Mouse (Mus musculus) intestine, postnatal 0 days (tissue): ENCODE results near the gene Tex35. TPM values are rescaled to one million over a fixed set of nuclear protein-coding genes. Genes with fewer than 3 reads are reported as not detected.

Experiments
- ATAC-seq: fragments of 200-750 bp; cut with Nextera tagmentation; 2 replicates; pipeline ENCODE4 v1.8.0; 2017; ENCODE audit warnings: mild to moderate bottlenecking, moderate TSS enrichment, moderate library complexity
- H3K27ac ChIP-seq: fragments of 300-500 bp; sonication (generic); 2 replicates; pipeline ENCODE4 v1.5.1; 2014; ENCODE audit warnings: mild to moderate bottlenecking, low read depth, low read length, moderate library complexity
- H3K27me3 ChIP-seq: fragments of 300-500 bp; sonication (generic); replicated peaks from 2 replicates; pipeline ENCODE4 v1.6.1; 2014; ENCODE audit warnings: low read length, mixed read lengths; ENCODE audit not compliant: control insufficient read depth, insufficient read depth
- H3K36me3 ChIP-seq: fragments of 300-500 bp; sonication (generic); 2 replicates; pipeline ENCODE4 v1.6.1; 2014; ENCODE audit warnings: mild to moderate bottlenecking, moderate library complexity; ENCODE audit not compliant: control insufficient read depth, insufficient read depth
- H3K4me1 ChIP-seq: fragments of 300-500 bp; sonication (generic); replicated peaks from 2 replicates; pipeline ENCODE4 v1.6.1; 2014; ENCODE audit warnings: antibody characterized with exemption, low read length, mixed read lengths; ENCODE audit not compliant: control insufficient read depth, insufficient read depth
- H3K4me2 ChIP-seq: fragments of 300-500 bp; sonication (generic); replicated peaks from 2 replicates; pipeline ENCODE4 v1.6.1; 2014; ENCODE audit warnings: low read depth, mild to moderate bottlenecking, moderate library complexity
- H3K4me3 ChIP-seq: fragments of 300-500 bp; sonication (generic); 2 replicates; pipeline ENCODE4 v1.5.1; 2014; ENCODE audit warnings: low read depth, low read length
- H3K9ac ChIP-seq: fragments of 300-500 bp; sonication (generic); 2 replicates; pipeline ENCODE4 v1.6.1; 2014; ENCODE audit warnings: mild to moderate bottlenecking, low read depth, low read length
- H3K9me3 ChIP-seq: fragments of 300-500 bp; sonication (generic); 2 replicates; pipeline ENCODE4 v1.6.1; 2016; ENCODE audit warnings: mixed run types; ENCODE audit not compliant: control insufficient read depth
- CTCF ChIP-seq: sonication (generic); IDR thresholded peaks from 2 replicates; pipeline ENCODE4 v1.5.1; 2016; ENCODE audit warnings: low read depth, mild to moderate bottlenecking, control low read depth, antibody characterized with exemption, moderate library complexity
- WGBS: fragments of 180-500 bp; shearing (Covaris S2); extraction: QIAGEN DNeasy Blood & Tissue Kit; methylation state at CpG from one replicate; pipeline ENCODE4 v1.1.7; 2014; 5-methylcytosine and 5-hydroxymethylcytosine counted together
- polyA plus RNA-seq: library from polyadenylated mRNA; unstranded; fragments of >200 nt; fragmentation: Nextera tagmentation; extraction: Ambion mirVana; gene quantifications from 2 replicates; pipeline ENCODE4 v1.2.1, GENCODE M21; 2015

The Tex35 gene
- polyA plus RNA-seq, 1 experiment from 2014 or later: not detected

- Histone ChIP-seq H3K36me3 (no peaks in the 10 kb centered on the region), H3K9me3 (no peaks in the 10 kb centered on the region), H3K4me3 (no peak overlapping the region), H3K4me2 (no peak overlapping the region), H3K27ac (no peak overlapping the region), H3K27me3 (no peaks in the 10 kb centered on the region), H3K4me1 (no peaks in the 10 kb centered on the region), H3K9ac (no peak overlapping the region)
- no peak for ATAC-seq
- 65% methylated on average over 6 of the region's 6 CpGs for WGBS
- TF ChIP-seq CTCF: no peak
Measured at GRCm38 (mm10) chr1:157110287-157110835, 1.9 kb upstream of the Tex35 start.

GRCm38 (mm10) chr1:157101122-157101865 is 7.2 kb downstream of the Tex35 start:
- Histone ChIP-seq H3K27me3 (no peaks in the 10 kb centered on the region), H3K4me1 (0 out of 2 replicates have a peak, but pooled peaks cover 4% of the 10 kb centered on the region), H3K27ac (no peak overlapping the region), H3K36me3 (no peaks in the 10 kb centered on the region), H3K4me3 (peak overlapping the region; percentile 16; the same call in 1 of the 2 replicates), H3K9me3 (no peaks in the 10 kb centered on the region), H3K9ac (0 out of 2 replicates have a peak overlapping the region, but pooled peaks have one; percentile 11), H3K4me2 (peak overlapping the region; percentile 54)
- no peak for TF ChIP-seq CTCF
- ATAC-seq: peak; percentile 56; the same call in 1 of the 2 replicates
- 20% methylated on average over 19 of the region's 19 CpGs for WGBS

GRCm38 (mm10) chr1:157095534-157095933 is 12.9 kb downstream of the Tex35 start:
- H3K36me3 ChIP-seq: no peaks in the 10 kb centered on the region
- H3K4me2 ChIP-seq: no peak overlapping the region
- 87% methylated on average over 4 of the region's 4 CpGs for WGBS
- no peaks in the 10 kb centered on the region for H3K27me3 ChIP-seq
- ATAC-seq: no peak
- H3K9me3 ChIP-seq: no peaks in the 10 kb centered on the region
- no peak for TF ChIP-seq CTCF
- no peak overlapping the region for H3K27ac ChIP-seq
- H3K4me3 ChIP-seq: no peak overlapping the region
- no peak overlapping the region for H3K9ac ChIP-seq
- no peaks in the 10 kb centered on the region for H3K4me1 ChIP-seq

- Histone ChIP-seq H3K4me3 (no peak overlapping the region), H3K36me3 (no peaks in the 10 kb centered on the region), H3K4me2 (no peak overlapping the region), H3K4me1 (no peaks in the 10 kb centered on the region), H3K27ac (no peak overlapping the region), H3K9ac (no peak overlapping the region), H3K9me3 (no peaks in the 10 kb centered on the region), H3K27me3 (no peaks in the 10 kb centered on the region)
- WGBS: 91% methylated on average over 1 of the region's 1 CpGs
- TF ChIP-seq CTCF: no peak
- ATAC-seq: no peak
Measured at GRCm38 (mm10) chr1:157092622-157093021, 15.9 kb downstream of the Tex35 start.

GRCm38 (mm10) chr1:157092140-157092539 is 16.3 kb downstream of the Tex35 start:
- TF ChIP-seq CTCF: peak; percentile 38
- no peak overlapping the region for H3K9ac ChIP-seq
- 63% methylated on average over 4 of the region's 4 CpGs for WGBS
- no peaks in the 10 kb centered on the region for H3K27me3 ChIP-seq
- no peaks in the 10 kb centered on the region for H3K4me1 ChIP-seq
- H3K36me3 ChIP-seq: no peaks in the 10 kb centered on the region
- H3K9me3 ChIP-seq: no peaks in the 10 kb centered on the region
- no peak overlapping the region for H3K4me2 ChIP-seq
- no peak for ATAC-seq
- no peak overlapping the region for H3K27ac ChIP-seq
- H3K4me3 ChIP-seq: no peak overlapping the region

GRCm38 (mm10) chr1:157090835-157091234 is 17.6 kb downstream of the Tex35 start:
- H3K4me2 ChIP-seq: no peak overlapping the region
- no peaks in the 10 kb centered on the region for H3K27me3 ChIP-seq
- H3K9me3 ChIP-seq: no peaks in the 10 kb centered on the region
- H3K36me3 ChIP-seq: no peaks in the 10 kb centered on the region
- 73% methylated on average over 3 of the region's 3 CpGs for WGBS
- no peak overlapping the region for H3K27ac ChIP-seq
- no peak overlapping the region for H3K4me3 ChIP-seq
- no peaks in the 10 kb centered on the region for H3K4me1 ChIP-seq
- no peak overlapping the region for H3K9ac ChIP-seq
- ATAC-seq: no peak
- no peak for TF ChIP-seq CTCF
